Mouse (Mus musculus): ENCODE measurements at regions not wholly inside any gene's neighbourhood (a gene's known extent, or its start where the extent isn't known, plus 50 kb on each side); places are given as distances from the start of the nearest gene placed in this dataset.

- DNase-seq (ENCODE audit: low read depth, low spot score) = no peak
Observed at GRCm38 (mm10) chr14:114808621-114809020, 283.4 kb upstream of the Gpc5 start.

- DNase-seq (ENCODE audit: low read depth, low spot score) = no peak
Observed at GRCm38 (mm10) chr14:114820677-114821076, 271.3 kb upstream of the Gpc5 start.

- no peak for DNase-seq (ENCODE audit: low read depth, low spot score)
Observed at GRCm38 (mm10) chr14:114821098-114821594, 270.9 kb upstream of the Gpc5 start.

GRCm38 (mm10) chr14:114821672-114822071 is 270.3 kb upstream of the Gpc5 start:
- DNase-seq (ENCODE audit: low read depth, low spot score) = no peak

GRCm38 (mm10) chr14:114826662-114827321 is 265.2 kb upstream of the Gpc5 start:
- DNase-seq (ENCODE audit: low read depth, low spot score) = peak; percentile 6

GRCm38 (mm10) chr14:114829310-114829709 is 262.7 kb upstream of the Gpc5 start:
- no peak for DNase-seq (ENCODE audit: low read depth, low spot score)

GRCm38 (mm10) chr14:114832987-114833386 is 259.0 kb upstream of the Gpc5 start:
- peak; percentile 54 for DNase-seq (ENCODE audit: low read depth, low spot score)

GRCm38 (mm10) chr14:114836723-114837349 is 255.2 kb upstream of the Gpc5 start:
- no peak for DNase-seq (ENCODE audit: low read depth, low spot score)

GRCm38 (mm10) chr14:114837652-114838276 is 254.3 kb upstream of the Gpc5 start:
- DNase-seq (ENCODE audit: low read depth, low spot score) = no peak

GRCm38 (mm10) chr14:114839340-114839903 is 252.6 kb upstream of the Gpc5 start:
- peak; percentile 34 for DNase-seq (ENCODE audit: low read depth, low spot score)

- DNase-seq (ENCODE audit: low read depth, low spot score) = no peak
Observed at GRCm38 (mm10) chr14:114840766-114841165, 251.2 kb upstream of the Gpc5 start.

- no peak for DNase-seq (ENCODE audit: low read depth, low spot score)
Observed at GRCm38 (mm10) chr14:114841552-114841951, 250.5 kb upstream of the Gpc5 start.

GRCm38 (mm10) chr14:114842327-114842726 is 249.7 kb upstream of the Gpc5 start:
- no peak for DNase-seq (ENCODE audit: low read depth, low spot score)

- no peak for DNase-seq (ENCODE audit: low read depth, low spot score)
Observed at GRCm38 (mm10) chr14:114843105-114843743, 248.8 kb upstream of the Gpc5 start.

GRCm38 (mm10) chr14:114854324-114855054 is 237.5 kb upstream of the Gpc5 start:
- DNase-seq (ENCODE audit: low read depth, low spot score) = peak; percentile 21

- no peak for DNase-seq (ENCODE audit: low read depth, low spot score)
Observed at GRCm38 (mm10) chr14:114855055-114855740, 236.8 kb upstream of the Gpc5 start.

GRCm38 (mm10) chr14:114855746-114856145 is 236.3 kb upstream of the Gpc5 start:
- DNase-seq (ENCODE audit: low read depth, low spot score) = no peak

GRCm38 (mm10) chr14:114856243-114857031 is 235.6 kb upstream of the Gpc5 start:
- no peak for DNase-seq (ENCODE audit: low read depth, low spot score)

- no peak for DNase-seq (ENCODE audit: low read depth, low spot score)
Observed at GRCm38 (mm10) chr14:114857171-114857570, 234.8 kb upstream of the Gpc5 start.

- DNase-seq (ENCODE audit: low read depth, low spot score) = no peak
Observed at GRCm38 (mm10) chr14:114857689-114858088, 234.3 kb upstream of the Gpc5 start.
